Mouse (Mus musculus): ENCODE measurements around the gene Fam160a1. TPM values are rescaled to one million over a fixed set of nuclear protein-coding genes. Genes with fewer than 3 reads are reported as not detected.

The Fam160a1 gene
- 0.19 and 0.34 TPM in 2 replicates for polyA plus RNA-seq (2015; fragmentation: Nextera tagmentation; extraction: Ambion mirVana)

DNA sequence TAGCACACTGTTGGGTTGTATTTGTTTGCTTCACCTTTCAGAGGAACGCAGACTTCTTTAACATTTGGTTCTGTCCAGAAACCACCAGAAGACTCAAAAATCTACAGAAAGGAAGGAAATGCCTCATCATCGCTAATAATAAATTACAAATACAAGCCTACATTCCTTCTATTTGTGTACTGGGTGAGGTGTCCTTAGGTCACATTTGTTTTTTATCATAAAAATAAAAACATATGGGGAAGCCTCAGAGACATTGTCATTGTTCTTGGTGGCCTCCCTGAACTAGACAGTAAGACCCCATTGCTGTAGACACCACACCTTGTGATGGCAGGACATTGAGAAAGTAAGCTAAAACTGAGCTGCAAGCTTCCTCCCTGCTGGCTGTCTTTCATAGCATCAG lies at the start of gene Fam160a1:
Gene Fam160a1 (minus strand): TSS at position 101 of the 400 bp plus-strand sequence.
- no peaks in the 10 kb centered on the region for H3K4me1 ChIP-seq (replicated peaks)
- H3K27me3 ChIP-seq, result no peaks in the 10 kb centered on the region
- no peak for ATAC-seq (ENCODE audit: low FRiP score)
- WGBS, result 85% methylated on average over 2 of the region's 2 CpGs
- no peaks in the 10 kb centered on the region for H3K9me3 ChIP-seq
- no peak within 1 kb of the TSS for H3K4me2 ChIP-seq
- no peak within 1 kb of the TSS for H3K4me3 ChIP-seq
- H3K27ac ChIP-seq, result no peak within 1 kb of the TSS
- H3K36me3 ChIP-seq, result no peaks in the 10 kb centered on the region
- H3K9ac ChIP-seq, result no peak within 1 kb of the TSS

DNA sequence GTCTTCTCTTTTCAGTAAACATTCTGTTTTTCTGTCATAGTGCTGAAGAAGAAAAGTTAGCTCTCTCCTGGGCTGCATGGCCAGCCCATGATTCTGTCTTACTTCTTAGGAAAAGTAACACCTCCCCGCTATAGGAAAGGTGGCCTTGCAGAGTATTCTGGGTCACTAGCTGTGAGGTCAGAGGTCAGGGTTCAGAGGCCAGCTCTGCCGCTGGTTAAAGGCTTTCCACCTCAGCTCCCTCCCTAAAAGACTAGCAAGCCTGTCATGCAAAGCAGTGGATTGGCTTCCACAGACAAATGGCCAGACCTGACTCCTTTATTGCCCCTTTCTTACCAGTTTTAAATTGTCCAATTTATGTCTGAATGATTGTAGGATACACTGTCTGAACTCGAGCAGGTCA lies 46.9 kb upstream of the Fam160a1 start:
- Histone ChIP-seq H3K9ac (no peak overlapping the region), H3K4me3 (no peak overlapping the region), H3K4me2 (no peak overlapping the region), H3K27ac (no peak overlapping the region), H3K36me3 (no peaks in the 10 kb centered on the region), H3K9me3 (no peaks in the 10 kb centered on the region), H3K27me3 (no peaks in the 10 kb centered on the region), H3K4me1 (replicated peaks) (no peaks in the 10 kb centered on the region)
- ATAC-seq (ENCODE audit: low FRiP score), result no peak
- 16% methylated on average over 3 of the region's 3 CpGs for WGBS

DNA sequence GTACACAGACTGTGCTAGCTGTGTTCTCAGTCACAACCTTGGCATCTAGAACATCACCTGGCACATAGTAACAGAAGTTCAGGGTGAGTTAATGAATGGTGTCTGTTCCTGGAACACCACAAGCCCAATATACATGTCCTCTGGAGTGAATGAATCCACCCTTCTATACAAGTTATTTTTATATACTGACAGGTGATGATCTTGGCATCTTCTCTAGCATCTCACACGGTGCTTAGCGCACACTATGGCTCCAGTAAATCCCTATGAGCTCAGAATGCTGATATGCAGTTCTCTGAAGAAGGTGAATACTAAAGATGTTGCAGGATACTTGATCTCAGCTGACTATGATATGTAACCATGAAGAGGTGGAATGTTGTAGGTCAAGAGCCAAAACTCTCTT lies 45.8 kb upstream of the Fam160a1 start:
- no peak for ATAC-seq (ENCODE audit: low FRiP score)
- Histone ChIP-seq H3K4me1 (replicated peaks) (no peaks in the 10 kb centered on the region), H3K4me3 (no peak overlapping the region), H3K27me3 (no peaks in the 10 kb centered on the region), H3K4me2 (no peak overlapping the region), H3K36me3 (no peaks in the 10 kb centered on the region), H3K9ac (no peak overlapping the region), H3K9me3 (no peaks in the 10 kb centered on the region), H3K27ac (no peak overlapping the region)
- 94% methylated on average over 2 of the region's 2 CpGs for WGBS

DNA sequence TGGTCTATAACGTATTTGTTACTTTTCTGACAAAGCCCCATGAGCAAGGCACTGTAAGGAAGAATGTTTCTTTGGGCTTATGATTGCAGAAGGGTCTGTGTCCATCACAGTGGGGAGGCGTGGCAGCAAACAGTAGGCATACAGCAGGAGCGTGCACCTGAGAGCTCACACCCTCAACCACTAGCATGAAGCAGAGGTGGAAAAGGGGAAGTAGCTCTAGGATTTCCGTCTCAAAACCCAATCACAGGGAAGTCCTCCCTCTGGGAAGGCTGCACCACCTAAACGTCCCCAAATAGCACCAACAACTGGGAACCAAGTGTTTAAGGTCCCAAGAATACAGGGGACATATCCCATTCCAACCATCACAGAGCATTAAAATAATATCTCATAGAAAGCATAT lies 43.9 kb upstream of the Fam160a1 start:
- H3K27me3 ChIP-seq, result no peaks in the 10 kb centered on the region
- H3K4me2 ChIP-seq, result no peak overlapping the region
- no peak overlapping the region for H3K9ac ChIP-seq
- H3K4me3 ChIP-seq, result no peak overlapping the region
- no peak overlapping the region for H3K27ac ChIP-seq
- WGBS, result 91% methylated on average over 5 of the region's 5 CpGs
- H3K36me3 ChIP-seq, result no peaks in the 10 kb centered on the region
- no peaks in the 10 kb centered on the region for H3K4me1 ChIP-seq (replicated peaks)
- no peaks in the 10 kb centered on the region for H3K9me3 ChIP-seq
- no peak for ATAC-seq (ENCODE audit: low FRiP score)

DNA sequence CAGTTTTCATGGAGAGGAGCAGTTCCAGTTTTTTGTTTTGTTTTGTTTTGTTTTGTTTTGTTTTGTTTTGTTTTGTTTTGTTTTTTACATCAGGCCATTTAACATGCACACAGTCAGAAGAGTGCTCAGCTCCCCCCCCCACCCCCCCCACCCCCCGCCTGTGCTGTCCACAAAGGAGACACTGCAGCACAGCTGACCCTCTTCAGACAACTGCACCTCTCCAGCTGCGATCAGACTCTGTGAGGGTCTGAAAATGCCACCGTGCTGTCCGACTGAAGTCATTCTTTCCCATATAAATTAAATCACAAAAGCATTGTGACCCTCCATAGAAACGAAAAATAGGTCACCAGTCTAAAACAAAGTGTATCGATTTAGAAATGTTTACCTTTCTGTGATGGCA lies 42.2 kb upstream of the Fam160a1 start:
- H3K36me3 ChIP-seq, result no peaks in the 10 kb centered on the region
- no peaks in the 10 kb centered on the region for H3K9me3 ChIP-seq
- WGBS, result 51% methylated on average over 6 of the region's 6 CpGs
- H3K27me3 ChIP-seq, result no peaks in the 10 kb centered on the region
- H3K4me1 ChIP-seq (replicated peaks), result 0 out of 2 replicates have a peak, but pooled peaks cover 3% of the 10 kb centered on the region
- no peak for ATAC-seq (ENCODE audit: low FRiP score)
- H3K9ac ChIP-seq, result no peak overlapping the region
- no peak overlapping the region for H3K27ac ChIP-seq
- no peak overlapping the region for H3K4me3 ChIP-seq
- no peak overlapping the region for H3K4me2 ChIP-seq

DNA sequence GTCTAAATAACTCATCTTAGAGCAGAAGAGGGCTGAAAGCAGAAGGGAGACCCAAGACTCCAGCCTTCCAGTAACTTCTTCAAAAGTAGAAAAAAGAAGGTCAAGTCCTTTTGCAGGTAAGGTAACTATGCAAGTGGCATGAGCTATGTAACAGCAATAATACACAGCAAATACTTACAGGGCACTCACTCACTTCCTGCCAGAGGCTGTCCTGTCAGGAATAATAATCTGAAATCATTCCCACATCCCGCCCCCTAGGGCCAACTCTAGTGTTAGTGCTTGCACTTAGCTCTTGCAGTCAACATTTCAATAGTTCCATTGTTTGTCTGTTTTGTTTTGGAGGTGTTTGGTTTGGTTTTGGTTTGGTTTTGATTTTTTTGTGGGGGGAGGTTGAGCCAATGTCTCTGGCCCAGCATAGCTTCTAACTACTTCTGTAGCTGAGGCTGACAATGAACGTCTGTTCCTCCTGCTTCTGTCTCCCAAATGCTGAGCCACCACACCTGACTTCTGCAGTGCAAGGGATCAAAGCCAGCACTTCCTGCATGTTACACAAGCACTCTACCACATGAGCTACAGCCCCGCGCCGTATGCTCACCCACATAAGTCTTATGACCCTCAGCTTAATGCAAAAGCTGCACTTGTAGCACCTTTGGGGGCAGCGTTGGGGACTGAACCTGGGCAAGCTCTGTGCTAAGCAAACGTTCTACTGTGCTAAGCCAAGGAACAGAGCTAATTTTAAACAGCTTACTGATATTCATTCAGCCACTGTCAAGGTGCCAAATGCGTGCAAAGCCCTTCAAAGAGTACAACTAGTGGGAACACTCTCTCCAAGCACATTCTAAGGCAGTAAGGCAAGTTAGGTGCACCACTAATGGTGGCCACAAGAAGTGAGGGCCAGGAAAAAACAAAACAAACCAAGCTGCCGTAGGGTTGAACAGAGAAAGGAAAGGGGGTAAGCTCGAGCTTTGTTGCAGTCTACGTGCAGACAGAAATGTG lies 41.3 kb upstream of the Fam160a1 start:
- H3K9me3 ChIP-seq, result no peaks in the 10 kb centered on the region
- no peaks in the 10 kb centered on the region for H3K27me3 ChIP-seq
- H3K4me1 ChIP-seq (replicated peaks), result 0 out of 2 replicates have a peak, but pooled peaks cover 3% of the 10 kb centered on the region
- no peak overlapping the region for H3K4me3 ChIP-seq
- 77% methylated on average over 11 of the region's 11 CpGs for WGBS
- no peak overlapping the region for H3K27ac ChIP-seq
- no peak overlapping the region for H3K9ac ChIP-seq
- H3K36me3 ChIP-seq, result no peaks in the 10 kb centered on the region
- no peak for ATAC-seq (ENCODE audit: low FRiP score)
- H3K4me2 ChIP-seq, result no peak overlapping the region

DNA sequence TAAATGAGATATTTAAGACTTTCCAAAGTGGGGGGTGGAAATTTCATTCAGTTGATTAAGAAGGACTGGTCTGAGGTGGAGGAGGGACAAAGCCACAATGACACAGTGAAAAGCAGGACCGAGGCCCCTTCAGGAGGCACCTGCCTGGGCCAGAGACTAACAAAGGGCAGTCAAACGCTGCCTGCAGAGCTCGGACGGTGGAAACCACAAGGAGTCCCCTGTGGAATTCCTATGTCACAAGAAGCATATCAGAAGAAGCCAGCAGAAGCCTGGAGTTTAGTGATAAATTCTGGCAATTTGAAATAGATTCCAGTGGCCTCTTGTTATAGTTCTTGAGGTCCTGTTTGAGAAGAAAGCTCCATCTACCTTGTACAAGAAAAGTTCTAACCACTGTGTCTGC lies 40.0 kb upstream of the Fam160a1 start:
- Histone ChIP-seq H3K9ac (no peak overlapping the region), H3K4me3 (no peak overlapping the region), H3K27me3 (no peaks in the 10 kb centered on the region), H3K36me3 (no peaks in the 10 kb centered on the region), H3K9me3 (no peaks in the 10 kb centered on the region), H3K4me1 (replicated peaks) (0 out of 2 replicates have a peak, but pooled peaks cover 3% of the 10 kb centered on the region), H3K27ac (no peak overlapping the region), H3K4me2 (no peak overlapping the region)
- ATAC-seq (ENCODE audit: low FRiP score), result no peak
- 20% methylated on average over 4 of the region's 4 CpGs for WGBS

DNA sequence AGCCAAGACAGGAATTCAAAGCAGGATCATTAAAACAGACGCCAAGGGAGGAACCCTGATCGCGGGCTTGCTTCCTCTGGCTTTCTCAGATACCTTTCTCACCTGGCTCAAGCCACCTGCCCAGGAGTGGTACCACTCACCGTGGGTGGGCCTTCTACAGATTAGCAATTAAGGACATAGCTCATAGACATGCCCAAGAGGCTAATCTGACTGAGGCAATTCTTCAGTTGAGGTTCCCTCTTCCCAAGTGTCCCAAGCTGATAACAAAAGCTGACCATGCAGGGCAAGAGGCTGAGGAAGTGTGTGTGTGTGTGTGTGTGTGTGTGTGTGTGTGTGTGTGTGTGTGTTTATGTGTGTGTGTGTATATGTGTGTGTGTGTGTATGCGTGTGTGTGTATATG lies 38.9 kb upstream of the Fam160a1 start:
- Histone ChIP-seq H3K4me1 (replicated peaks) (0 out of 2 replicates have a peak, but pooled peaks cover 3% of the 10 kb centered on the region), H3K36me3 (no peaks in the 10 kb centered on the region), H3K9me3 (no peaks in the 10 kb centered on the region), H3K27ac (no peak overlapping the region), H3K4me3 (no peak overlapping the region), H3K4me2 (no peak overlapping the region), H3K9ac (no peak overlapping the region), H3K27me3 (no peaks in the 10 kb centered on the region)
- WGBS, result 91% methylated on average over 5 of the region's 5 CpGs
- no peak for ATAC-seq (ENCODE audit: low FRiP score)

DNA sequence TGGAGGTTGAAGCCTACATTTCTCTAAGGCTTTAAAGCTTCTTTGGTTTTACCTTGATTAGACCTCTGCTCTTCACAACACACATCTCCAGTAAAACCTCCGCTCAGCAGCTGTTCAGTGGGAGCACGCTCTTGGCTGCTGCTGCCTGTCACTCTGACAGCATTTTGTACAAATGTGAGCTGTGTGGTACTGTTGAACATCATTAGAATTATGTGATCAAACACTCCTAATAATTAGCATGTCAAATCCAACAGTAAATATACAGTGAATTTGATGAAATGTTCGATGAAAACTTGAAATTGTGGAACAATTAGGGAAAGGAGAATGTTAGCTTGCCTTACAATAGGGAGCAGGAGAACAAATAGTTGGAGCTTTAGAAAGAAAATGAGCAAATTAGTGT lies 38.0 kb upstream of the Fam160a1 start:
- no peaks in the 10 kb centered on the region for H3K9me3 ChIP-seq
- H3K36me3 ChIP-seq, result no peaks in the 10 kb centered on the region
- no peaks in the 10 kb centered on the region for H3K27me3 ChIP-seq
- ATAC-seq (ENCODE audit: low FRiP score), result no peak
- H3K4me1 ChIP-seq (replicated peaks), result 0 out of 2 replicates have a peak, but pooled peaks cover 3% of the 10 kb centered on the region
- 86% methylated on average over 3 of the region's 3 CpGs for WGBS
- H3K9ac ChIP-seq, result no peak overlapping the region
- H3K4me3 ChIP-seq, result no peak overlapping the region
- H3K27ac ChIP-seq, result no peak overlapping the region
- no peak overlapping the region for H3K4me2 ChIP-seq

DNA sequence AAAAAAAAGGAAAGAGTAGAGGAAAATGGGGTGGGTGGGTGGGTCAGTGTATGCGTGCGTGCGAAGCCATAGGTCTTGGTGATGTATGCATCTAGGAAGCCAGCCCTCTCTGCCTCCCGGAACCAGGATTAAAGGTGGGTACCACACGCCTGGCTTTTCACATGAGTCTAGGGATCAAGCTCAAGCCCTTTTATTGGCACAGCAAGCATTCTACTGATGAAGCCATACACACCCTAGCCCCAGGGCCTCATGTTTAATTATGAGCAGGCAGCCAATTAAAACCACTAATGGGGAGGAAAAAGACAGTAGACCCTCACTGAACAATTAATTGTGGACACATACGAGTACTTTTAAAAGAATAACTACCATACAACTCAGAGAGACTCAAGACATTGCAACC lies 37.1 kb upstream of the Fam160a1 start:
- Histone ChIP-seq H3K27ac (no peak overlapping the region), H3K36me3 (no peaks in the 10 kb centered on the region), H3K9ac (no peak overlapping the region), H3K4me2 (no peak overlapping the region), H3K4me3 (no peak overlapping the region), H3K27me3 (no peaks in the 10 kb centered on the region), H3K9me3 (no peaks in the 10 kb centered on the region), H3K4me1 (replicated peaks) (0 out of 2 replicates have a peak, but pooled peaks cover 3% of the 10 kb centered on the region)
- ATAC-seq (ENCODE audit: low FRiP score), result no peak
- 81% methylated on average over 6 of the region's 6 CpGs for WGBS

DNA sequence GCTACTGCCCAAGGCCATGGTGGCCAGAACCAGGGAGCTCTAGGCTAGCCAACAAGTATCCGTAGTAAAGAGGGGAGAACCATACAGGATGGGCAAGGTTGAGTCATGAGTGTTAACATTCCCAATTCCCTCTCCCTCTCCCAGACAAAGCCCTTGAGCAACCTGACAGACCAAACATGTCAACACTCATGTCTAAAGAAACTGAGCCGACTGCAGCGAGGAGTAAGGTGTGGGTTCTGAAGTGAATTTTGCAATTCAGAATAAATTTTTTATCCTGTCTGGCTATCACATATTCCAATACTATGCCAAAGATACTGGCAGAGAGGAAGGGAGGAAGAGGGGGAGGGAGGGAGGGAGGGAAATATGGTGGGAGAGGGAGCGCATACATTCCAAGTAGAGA lies 36.6 kb upstream of the Fam160a1 start:
- no peak overlapping the region for H3K27ac ChIP-seq
- no peak overlapping the region for H3K4me2 ChIP-seq
- H3K9me3 ChIP-seq, result no peaks in the 10 kb centered on the region
- H3K36me3 ChIP-seq, result no peaks in the 10 kb centered on the region
- H3K4me1 ChIP-seq (replicated peaks), result 0 out of 2 replicates have a peak, but pooled peaks cover 3% of the 10 kb centered on the region
- H3K27me3 ChIP-seq, result no peaks in the 10 kb centered on the region
- ATAC-seq (ENCODE audit: low FRiP score), result no peak
- WGBS, result 94% methylated on average over 4 of the region's 4 CpGs
- no peak overlapping the region for H3K4me3 ChIP-seq
- H3K9ac ChIP-seq, result no peak overlapping the region

DNA sequence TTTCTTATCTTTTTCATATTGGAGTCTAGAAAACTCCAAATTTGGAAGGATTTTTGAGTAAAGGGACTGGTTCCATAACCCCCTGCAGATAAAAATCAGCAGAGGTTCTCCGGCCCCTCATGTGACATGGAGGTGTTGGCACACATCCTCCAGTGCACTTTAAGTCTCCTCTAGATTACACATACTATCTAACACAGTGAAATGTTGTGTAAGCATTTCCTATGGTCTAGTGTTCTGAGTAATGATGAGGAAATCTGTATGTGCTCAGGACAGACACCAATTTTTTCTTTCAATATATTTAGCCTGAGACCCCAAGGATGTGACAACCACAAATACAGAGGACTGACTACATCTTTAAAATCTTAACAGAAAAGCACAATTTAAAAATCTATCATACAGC lies 33.0 kb upstream of the Fam160a1 start:
- WGBS, result 87% methylated on average over 1 of the region's 1 CpGs
- Histone ChIP-seq H3K4me2 (no peak overlapping the region), H3K9me3 (no peaks in the 10 kb centered on the region), H3K27ac (no peak overlapping the region), H3K36me3 (no peaks in the 10 kb centered on the region), H3K27me3 (no peaks in the 10 kb centered on the region), H3K9ac (no peak overlapping the region), H3K4me1 (replicated peaks) (0 out of 2 replicates have a peak, but pooled peaks cover 3% of the 10 kb centered on the region), H3K4me3 (no peak overlapping the region)
- no peak for ATAC-seq (ENCODE audit: low FRiP score)

DNA sequence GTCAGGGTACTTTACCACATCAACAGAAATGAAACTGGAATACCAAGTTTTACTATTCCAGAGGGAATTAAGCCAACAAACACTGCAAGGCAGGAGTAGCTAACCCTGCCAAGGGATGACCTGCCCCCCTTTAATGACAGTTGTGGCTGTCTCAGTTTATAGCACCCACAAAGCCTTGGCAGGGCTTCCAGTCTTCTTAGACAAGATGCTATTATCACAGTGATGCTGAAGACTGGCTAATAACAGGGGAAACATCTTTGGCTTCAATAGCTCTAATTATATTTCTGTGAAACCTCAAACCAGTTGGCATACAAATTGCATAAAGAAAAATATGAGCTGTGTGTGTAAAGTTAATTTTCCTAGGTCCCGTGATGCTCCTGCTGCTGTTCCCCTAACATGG lies 29.2 kb upstream of the Fam160a1 start:
- no peak for ATAC-seq (ENCODE audit: low FRiP score)
- 86% methylated on average over 1 of the region's 1 CpGs for WGBS
- H3K4me3 ChIP-seq, result no peak overlapping the region

More for the DNA sequence above, 29.2 kb upstream of the Fam160a1 start:
- H3K36me3 ChIP-seq, result no peaks in the 10 kb centered on the region
- no peaks in the 10 kb centered on the region for H3K9me3 ChIP-seq
- peaks cover 5% of the 10 kb centered on the region; the same call in 1 of the 2 replicates for H3K4me1 ChIP-seq (replicated peaks)
- H3K27me3 ChIP-seq, result no peaks in the 10 kb centered on the region
- H3K9ac ChIP-seq, result no peak overlapping the region
- no peak overlapping the region for H3K27ac ChIP-seq
- no peak overlapping the region for H3K4me2 ChIP-seq

Measured in hindbrain, embryonic 13.5 days (tissue).